Mouse (Mus musculus) stomach, postnatal 0 days (tissue): Measurements from ENCODE around the gene Gabra2.

Source experiments
- CTCF ChIP-seq: IDR thresholded peaks from 2 replicates; pipeline ENCODE4 v1.5.1; 2016; ENCODE audit warnings: antibody characterized with exemption, low read depth, mild to moderate bottlenecking, moderate library complexity
- EP300 ChIP-seq: optimal IDR thresholded peaks from 2 replicates; pipeline ENCODE3; 2016; ENCODE audit warnings: antibody characterized with exemption

- TF ChIP-seq CTCF (no peak), EP300 (no peak)
These were observed 16.8 kb downstream of the Gabra2 start for GRCm38 (mm10) chr5:71078861-71079260.
